Mouse (Mus musculus): ENCODE measurements around the gene Grap2.

Gene Grap2

GRCm38 (mm10) chr15:80602487-80602886 lies 30.1 kb downstream of the Grap2 start:
- no peak for DNase-seq

DNA sequence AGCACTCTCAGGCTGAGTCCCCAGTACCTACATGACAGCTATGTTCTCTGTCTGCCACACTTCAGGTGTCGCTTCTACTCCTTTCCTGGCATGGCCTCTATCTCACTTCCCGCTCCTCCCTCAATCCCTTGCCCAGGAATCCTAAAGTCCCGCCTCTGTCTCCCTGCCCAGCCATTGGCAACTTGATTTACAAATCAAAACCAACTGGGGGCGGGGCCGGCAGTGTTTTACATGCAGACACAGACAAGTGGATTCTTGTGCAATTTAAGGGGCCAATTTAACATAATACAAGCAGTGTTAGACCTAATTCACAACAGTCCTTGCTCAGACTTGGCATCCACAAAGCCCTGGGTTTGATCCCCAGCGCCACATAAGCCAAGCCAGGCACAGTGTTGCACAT lies 31.6 kb downstream of the Grap2 start:
- DNase-seq: no peak

- DNase-seq: no peak
These were observed 35.6 kb downstream of the Grap2 start for GRCm38 (mm10) chr15:80607970-80608369.

DNA sequence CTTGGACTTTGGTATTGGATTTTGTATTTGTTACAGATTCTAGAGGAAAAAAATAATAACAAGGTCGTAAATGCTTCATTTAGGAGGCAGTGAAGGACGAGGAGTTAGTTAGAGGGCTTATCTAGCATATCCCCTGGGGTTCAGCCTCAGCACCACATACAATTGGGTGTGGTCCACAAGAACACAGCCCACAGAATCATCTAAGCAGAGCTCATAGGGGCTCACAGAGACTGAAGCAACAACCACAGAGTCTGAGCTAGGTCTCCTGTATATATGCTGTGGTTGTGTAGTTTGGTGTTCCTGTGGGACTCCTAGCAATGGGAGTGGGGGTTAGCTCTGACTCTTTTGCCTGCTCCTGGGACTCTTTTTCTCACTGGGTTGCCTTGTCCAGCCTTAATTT lies 37.9 kb downstream of the Grap2 start:
- no peak for DNase-seq

DNA sequence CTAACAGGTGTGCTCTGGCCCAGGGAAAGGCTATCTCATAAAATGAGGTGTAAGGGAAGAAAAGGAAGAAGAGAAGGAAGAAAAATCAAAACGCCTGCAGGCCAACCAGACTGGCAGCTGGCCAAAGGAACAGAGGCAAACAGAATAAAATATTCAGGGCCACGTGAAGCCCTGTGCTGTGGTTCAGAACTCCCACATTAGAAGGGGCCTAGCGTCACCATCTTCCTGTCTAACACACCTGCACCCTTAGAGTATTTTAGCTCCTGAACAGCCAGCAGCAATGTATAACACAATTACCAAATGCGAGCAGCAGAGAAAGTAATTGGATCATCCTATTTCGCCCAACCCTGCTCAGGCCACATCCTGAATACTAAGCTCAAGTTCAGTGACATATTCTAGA lies 39.1 kb downstream of the Grap2 start:
- DNase-seq: no peak

DNA sequence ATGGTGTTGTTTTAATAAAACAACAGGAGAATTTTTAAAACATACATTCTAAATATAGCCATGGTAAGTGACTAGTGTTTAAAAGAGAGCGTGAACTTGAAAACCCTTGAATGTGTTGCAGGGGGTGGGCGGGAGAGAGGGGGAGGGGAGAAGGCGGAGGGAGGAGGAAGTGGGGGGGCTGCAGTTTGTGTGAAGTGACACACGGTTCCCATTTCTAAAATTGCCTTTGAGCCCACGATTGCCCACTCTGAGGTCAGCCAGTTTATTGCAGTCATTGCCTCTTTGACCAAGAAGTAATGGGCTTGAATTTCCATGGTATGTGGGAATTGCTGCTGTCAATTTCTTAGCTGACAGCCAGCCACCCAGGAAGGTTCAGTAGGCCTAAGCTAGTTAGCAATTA lies 41.5 kb downstream of the Grap2 start:
- no peak for DNase-seq

GRCm38 (mm10) chr15:80614500-80615289 lies 42.3 kb downstream of the Grap2 start:
- no peak for DNase-seq

- DNase-seq: no peak
These were observed 42.8 kb downstream of the Grap2 start for GRCm38 (mm10) chr15:80615290-80615570.

DNA sequence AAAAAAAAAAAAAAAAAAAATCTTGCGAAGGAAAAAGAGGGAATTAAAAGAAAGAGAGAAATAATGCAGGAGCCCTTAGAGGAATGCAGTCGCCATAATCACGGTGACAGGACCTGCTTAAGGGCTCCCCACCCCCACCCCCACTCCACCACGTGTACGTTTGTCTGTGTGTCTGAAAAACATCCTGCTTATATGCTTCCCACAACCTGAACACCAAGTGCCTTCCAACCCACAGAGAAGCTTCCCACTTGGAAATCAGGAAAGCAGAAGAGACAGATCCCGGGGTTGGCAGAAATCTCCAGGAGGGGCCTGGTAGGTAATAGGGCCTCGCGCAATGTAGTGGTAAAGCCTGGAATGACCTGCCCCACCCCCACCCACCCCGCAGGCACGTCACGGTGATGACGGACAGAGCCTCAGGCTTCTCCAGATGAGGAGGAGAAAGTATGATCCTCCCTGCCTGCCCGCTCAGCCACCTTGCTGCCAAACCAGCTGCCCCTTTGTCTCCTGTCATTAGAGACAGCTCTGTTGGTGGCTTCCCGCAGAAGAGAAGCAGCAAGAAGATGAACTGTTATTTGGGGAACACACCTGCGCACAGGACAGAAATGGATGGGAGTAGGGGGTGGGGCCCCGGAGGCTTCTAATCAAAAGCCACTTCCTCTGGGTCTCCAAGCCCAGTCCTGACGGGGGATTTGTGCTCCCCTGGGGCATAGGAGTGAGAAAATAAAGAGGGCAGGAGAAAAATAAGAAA lies 43.4 kb downstream of the Grap2 start:
- DNase-seq: no peak

DNA sequence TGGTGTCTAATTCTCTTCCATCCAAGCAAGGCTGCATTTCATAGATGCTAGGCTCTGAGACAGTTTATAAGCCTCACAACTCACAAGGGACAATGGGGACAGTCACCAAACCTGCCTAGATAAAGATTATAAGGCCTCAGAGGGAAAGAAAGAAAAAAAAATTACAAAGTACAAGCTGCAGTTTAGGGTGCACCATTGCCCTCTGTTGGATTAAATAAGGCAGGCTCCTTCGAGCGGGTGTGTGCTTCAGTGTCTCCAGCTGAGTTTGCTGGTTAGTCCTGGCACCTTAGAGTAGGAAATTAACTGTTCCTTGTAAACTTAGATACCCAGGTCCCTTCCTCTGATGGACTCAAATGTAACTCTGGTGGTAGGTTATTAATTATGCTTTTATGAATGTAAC lies 45.4 kb downstream of the Grap2 start:
- no peak for DNase-seq

DNA sequence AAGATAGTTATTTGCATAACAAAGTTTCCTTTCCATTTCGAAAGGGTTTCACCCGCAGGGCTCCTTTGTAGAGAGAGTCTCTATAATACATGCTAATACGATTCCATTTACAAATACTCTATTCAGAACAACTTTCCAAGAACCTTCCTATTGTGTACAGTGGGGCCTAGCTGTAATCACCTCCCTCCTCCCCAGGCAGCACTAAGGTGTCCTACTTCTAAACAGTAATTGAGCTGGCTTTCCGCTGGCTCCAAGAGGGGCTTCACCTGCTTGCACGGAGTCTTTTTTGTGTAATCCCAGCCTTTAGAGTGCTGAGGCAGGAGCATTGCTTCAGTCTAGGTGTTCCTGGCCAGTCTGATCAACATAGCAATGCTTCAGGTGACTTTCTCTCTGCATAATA lies 46.8 kb downstream of the Grap2 start:
- DNase-seq: no peak

- DNase-seq: no peak
These were observed 47.4 kb downstream of the Grap2 start for GRCm38 (mm10) chr15:80619786-80620185.

DNA sequence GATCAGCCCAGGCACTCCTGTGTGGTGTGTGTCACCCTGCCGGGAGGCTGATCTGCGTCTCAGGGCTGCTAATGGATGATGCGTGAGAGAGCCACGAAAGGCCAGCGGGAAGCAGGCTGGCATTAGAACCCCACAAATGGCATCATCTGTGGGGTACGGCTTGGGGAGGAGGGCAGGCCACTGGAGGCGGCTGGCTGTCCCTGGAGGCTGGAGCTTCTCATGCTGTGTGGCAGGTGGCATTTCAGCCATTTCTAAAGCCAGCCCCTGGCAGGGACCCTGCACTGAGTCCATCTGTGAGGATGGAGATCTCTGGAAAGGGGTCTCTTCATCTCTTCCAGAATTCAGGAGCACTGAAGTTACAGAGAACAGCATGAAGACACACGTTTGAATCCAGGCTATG lies 48.0 kb downstream of the Grap2 start:
- DNase-seq: no peak

- peak; percentile 90 for DNase-seq
These were observed 50.9 kb downstream of the Grap2 start for GRCm38 (mm10) chr15:80623171-80623837.

DNA sequence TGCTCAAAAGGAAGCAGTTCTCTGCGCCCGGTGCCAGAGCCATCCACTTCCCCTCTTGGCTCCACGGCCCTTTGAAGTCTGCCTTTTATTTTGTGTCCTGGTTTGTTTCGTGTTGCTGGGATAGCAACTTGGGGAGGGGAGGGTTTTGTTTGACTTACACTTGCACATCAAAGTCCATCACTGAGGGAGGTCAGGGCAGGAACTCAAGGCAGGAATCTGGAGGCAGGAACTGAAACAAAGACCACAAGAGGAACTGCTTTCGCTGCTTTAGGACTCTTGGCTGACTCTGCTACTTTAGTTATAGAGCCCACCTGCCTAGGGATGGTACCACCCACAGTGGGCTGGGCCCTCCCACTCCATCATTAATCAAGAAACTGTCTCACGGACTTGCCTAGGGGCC lies 54.1 kb downstream of the Grap2 start:
- DNase-seq: no peak

- DNase-seq: no peak
These were observed 57.8 kb downstream of the Grap2 start for GRCm38 (mm10) chr15:80630147-80630546.

DNA sequence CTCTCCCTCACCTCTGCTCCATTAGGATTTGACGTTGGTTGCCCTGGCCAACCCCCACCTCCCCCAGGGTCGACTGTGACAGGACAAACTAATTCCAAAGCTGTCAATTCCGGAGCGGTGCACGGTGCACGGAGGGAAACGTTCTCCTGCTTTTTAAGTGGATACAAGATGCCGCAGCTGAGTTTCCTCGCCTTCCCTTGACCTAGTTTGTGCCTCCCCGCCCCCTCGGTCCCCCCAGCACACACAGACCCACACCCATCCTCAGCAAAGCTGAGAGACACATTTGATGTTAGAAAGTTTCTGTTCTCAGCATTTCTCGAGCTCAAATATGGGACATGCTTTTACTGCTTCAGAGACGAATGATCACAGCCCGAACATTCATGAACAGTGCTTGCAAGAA lies 58.3 kb downstream of the Grap2 start:
- DNase-seq: no peak

DNA sequence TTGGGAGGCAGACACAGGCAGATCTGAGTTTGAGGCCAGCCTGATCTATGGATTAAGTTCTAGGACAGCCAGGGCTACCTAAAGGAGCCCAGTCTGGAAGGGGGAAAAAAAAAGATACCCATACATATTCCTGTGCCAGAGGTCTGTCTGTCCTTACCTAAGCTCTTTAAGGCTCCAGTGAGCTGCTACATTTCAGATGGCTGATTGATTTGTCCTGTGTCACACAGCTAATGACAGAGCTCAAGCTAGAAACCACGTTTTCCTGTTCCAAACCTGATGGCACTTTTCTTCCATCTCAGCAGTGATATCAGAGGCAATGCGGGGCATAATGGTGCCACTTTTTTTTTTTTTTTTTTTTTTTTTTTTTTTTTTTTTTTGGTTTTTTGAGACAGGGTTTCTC lies 58.9 kb downstream of the Grap2 start:
- no peak for DNase-seq

DNA sequence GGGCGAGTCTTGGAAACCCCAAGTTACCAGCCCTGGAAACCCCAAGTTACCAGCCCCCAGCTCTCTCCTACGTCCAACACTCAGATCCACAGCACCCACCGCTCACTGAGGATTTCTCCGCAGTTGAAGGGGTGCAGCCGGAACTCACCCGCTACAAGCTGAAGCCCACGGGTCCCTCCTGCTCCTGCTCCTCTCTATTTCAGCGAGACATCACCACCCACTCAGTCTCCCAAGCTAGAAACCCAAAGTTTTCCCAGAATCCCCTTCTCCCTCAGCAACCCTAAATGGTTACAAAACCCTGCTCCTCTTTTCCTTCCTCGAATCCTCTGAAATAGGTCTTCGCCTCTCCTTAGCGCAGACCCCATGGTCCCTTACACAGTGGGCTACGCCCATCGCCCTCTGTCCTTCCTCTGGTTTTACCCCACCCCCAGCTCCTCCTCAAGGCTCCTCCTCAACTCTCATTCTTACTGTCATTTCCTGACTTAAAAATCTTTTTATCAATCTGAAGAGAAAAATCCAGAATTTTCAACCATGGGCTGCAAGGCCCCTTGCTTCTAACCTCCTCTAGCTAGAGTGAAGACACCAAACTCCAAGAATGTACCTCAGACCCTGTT lies 60.0 kb downstream of the Grap2 start:
- DNase-seq: no peak

GRCm38 (mm10) chr15:80634391-80635193 lies 62.2 kb downstream of the Grap2 start:
- no peak for DNase-seq

DNA sequence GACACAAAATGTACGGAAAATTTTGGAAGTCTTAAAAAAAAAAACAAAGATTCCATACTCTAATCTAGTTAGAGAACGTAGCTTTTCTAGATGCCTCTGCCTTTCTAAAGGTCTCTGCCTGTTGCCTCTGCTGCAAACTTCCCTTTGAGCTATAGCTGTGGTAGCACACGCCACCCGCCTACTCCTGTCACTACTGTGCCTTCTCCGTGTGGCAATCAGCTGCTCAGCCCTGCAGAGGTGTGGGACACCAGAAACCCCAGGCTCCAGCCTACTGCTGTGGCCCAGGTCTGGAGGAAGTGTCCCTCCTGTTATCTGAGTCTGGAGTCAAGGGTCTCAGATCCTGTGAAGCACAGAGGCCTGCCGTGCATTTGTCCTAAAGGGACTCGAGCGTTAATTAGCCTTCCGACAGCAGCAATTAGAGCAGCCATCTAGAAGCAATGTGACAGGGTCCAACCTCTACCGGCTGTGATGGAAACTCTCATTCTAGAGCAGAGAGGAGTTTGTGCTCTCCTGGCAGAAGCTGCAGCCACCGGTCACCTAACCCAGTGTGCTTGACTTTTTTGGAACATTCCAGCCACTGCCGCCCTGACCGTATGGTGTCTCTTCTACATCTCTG lies 64.5 kb downstream of the Grap2 start:
- DNase-seq: no peak

DNA sequence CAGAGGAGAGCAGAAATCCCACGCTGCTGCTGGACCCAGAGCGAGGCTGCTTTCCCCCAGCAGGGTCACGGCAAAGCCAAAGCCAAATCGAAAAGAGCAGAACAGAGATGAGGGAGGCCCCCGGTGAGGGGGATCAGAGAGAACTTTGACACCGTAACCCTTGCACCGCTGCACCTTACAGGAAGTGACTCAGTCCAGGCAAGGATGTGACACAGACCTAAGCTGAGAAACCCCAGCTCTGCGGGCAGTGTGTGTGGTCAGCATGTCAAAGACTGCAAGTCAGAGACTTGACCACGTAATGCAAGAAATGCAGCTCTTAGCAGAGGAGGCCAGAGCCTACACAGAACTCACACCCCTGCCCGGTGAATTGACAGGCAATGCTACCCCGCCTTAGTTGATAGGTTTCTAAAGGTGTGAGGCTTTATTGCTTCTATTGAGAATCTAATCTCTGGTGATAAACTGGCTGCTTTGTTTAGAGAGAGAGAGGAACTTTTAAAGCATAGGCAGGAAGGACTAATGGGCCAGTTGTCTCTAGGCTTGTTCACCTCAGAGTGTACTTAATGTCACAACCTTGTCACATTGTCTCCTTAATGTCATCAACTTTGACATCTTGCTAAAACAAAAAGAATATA lies 66.8 kb downstream of the Grap2 start:
- no peak for DNase-seq
